Comparison of ENCODE assay signal across 22 mouse cellular contexts in the genomic region with DNA sequence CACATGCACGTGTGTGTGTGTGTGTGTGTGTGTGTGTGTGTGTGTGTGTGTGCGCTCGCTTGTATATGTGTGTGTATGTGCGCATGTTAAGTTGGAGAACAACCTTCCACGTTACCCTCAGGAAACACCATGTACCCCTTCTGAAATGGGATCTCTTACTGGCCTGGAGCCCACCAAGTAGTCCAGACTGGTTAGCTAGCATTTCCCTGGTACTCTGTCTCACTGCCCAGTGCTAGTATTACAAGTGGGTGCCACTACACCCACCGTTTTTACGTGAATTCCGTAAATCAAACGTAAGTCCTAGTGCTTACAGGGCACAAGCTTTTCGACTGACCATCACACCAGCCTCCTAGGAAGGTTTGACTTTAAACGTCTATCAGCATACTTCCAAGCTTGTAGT.
"Had no signal": no experiment of that assay in that cellular context is flagged by ENCODE, and none has a peak within 500 bp of the region (broad histone marks: within the 10 kb centered on the region; RNA-seq: fewer than 3 reads in every experiment).

No protein-coding gene starts in this region.

- H3K9me3 ChIP-seq: kidney, embryonic 15.5 days; limb, embryonic 13.5 days; midbrain, embryonic 12.5 days; neural tube, embryonic 13.5 days had no signal

- H3K4me2 ChIP-seq: kidney, embryonic 15.5 days; limb, embryonic 13.5 days; lung, embryonic 14.5 days; midbrain, embryonic 12.5 days; neural tube, embryonic 13.5 days had no signal

- H3K27me3 ChIP-seq: kidney, embryonic 15.5 days; limb, embryonic 13.5 days; midbrain, embryonic 12.5 days; neural tube, embryonic 13.5 days had no signal

- H3K27ac ChIP-seq: kidney, embryonic 15.5 days; left cerebral cortex, adult 2 months; limb, embryonic 13.5 days; liver, embryonic 14.5 days; midbrain, embryonic 12.5 days; neural tube, embryonic 13.5 days; stomach, postnatal 0 days had no signal

- H3K9ac ChIP-seq: kidney, embryonic 15.5 days; limb, embryonic 13.5 days; liver, embryonic 14.5 days; liver, postnatal 0 days; lung, embryonic 14.5 days; midbrain, embryonic 12.5 days; neural tube, embryonic 13.5 days had no signal

- DNase-seq: kidney, adult 11 months; kidney, adult 8-10 months; kidney, postnatal 10 days; kidney, postnatal 36 days; layer of hippocampus, postnatal 36 days; liver; liver, postnatal 0 days; lung, embryonic 14.5 days; lung, postnatal 10 days; lung, postnatal 4 days; thymus, adult 2 months; thymus, postnatal 14 days; thymus, postnatal 4 days had no signal

- ATAC-seq: liver, postnatal 0 days; midbrain, embryonic 16.5 days had no signal

- H3K4me3 ChIP-seq: kidney, embryonic 15.5 days; left cerebral cortex, adult 2 months; limb, embryonic 13.5 days; midbrain, embryonic 12.5 days; myocyte; neural tube, embryonic 13.5 days had no signal

- H3K36me3 ChIP-seq: midbrain, embryonic 12.5 days had no signal
